Mouse (Mus musculus): ENCODE results near the gene Il1a. TPM values are rescaled to one million over a fixed set of nuclear protein-coding genes. Genes with fewer than 3 reads are reported as not detected.

Gene Il1a
- total RNA-seq, 1 experiment from 2014 or later = 1.9 TPM

GRCm38 (mm10) chr2:129269161-129269643, 40.6 kb downstream of the Il1a start:
- no peak for ATAC-seq (ENCODE audit: extremely low read depth, insufficient number of reproducible peaks, low FRiP score, poor library complexity, severe bottlenecking)

GRCm38 (mm10) chr2:129267738-129268137, 42.0 kb downstream of the Il1a start:
- no peak for ATAC-seq (ENCODE audit: extremely low read depth, insufficient number of reproducible peaks, low FRiP score, poor library complexity, severe bottlenecking)

GRCm38 (mm10) chr2:129265316-129265715, 44.5 kb downstream of the Il1a start:
- ATAC-seq (ENCODE audit: extremely low read depth, insufficient number of reproducible peaks, low FRiP score, poor library complexity, severe bottlenecking) = no peak

DNA sequence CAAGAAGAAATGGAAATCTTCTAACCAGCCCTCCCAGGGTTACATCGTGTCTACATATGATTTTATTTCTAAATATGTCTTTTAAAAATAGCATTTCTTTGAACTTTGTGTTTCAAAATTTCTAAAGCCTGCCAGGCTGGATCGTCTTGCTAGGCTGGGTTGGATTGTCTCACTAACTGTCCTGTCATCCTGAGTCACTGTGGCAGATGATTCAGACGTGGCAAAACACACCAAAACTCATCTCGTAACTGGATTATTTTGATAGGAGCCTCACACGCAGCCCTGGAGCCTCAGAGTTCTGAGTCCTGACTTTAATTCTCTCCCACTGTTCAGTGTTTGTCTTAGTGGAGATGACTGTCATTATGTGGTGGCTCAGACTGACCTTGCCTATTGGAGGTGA, 46.7 kb downstream of the Il1a start:
- ATAC-seq (ENCODE audit: extremely low read depth, insufficient number of reproducible peaks, low FRiP score, poor library complexity, severe bottlenecking) = no peak

DNA sequence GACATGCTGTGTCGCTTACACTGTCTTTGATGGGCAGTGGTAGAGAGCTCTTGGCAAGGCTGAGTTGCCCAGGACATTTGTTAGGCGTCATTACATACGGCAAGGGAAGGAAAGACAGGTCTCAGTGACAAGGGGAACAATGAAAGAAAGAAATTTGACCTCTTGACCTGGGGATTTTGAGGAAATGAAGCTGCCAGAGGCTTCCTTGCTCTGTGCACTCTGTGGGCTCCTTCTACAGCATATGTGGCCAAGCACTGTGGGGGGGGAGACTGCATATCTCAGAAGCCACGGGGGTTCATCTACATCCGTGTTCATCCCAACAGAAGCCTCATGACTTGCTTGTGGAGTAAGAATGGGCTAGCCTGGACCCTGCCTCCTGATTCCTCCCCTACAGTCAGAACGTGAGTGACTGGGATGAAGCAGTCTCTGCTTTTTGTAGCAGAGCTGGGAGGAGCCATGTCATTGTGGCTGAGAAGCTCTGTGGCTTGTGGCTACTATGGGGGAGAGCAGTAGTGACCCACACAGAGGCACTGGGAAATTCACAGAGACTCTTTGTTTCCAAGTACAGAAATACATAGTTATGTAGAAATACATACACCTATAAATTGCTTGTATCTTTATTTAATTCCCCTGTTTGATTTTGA, 48.5 kb downstream of the Il1a start:
- ATAC-seq (ENCODE audit: extremely low read depth, insufficient number of reproducible peaks, low FRiP score, poor library complexity, severe bottlenecking) = no peak

GRCm38 (mm10) chr2:129260646-129261045, 49.1 kb downstream of the Il1a start:
- no peak for ATAC-seq (ENCODE audit: extremely low read depth, insufficient number of reproducible peaks, low FRiP score, poor library complexity, severe bottlenecking)

DNA sequence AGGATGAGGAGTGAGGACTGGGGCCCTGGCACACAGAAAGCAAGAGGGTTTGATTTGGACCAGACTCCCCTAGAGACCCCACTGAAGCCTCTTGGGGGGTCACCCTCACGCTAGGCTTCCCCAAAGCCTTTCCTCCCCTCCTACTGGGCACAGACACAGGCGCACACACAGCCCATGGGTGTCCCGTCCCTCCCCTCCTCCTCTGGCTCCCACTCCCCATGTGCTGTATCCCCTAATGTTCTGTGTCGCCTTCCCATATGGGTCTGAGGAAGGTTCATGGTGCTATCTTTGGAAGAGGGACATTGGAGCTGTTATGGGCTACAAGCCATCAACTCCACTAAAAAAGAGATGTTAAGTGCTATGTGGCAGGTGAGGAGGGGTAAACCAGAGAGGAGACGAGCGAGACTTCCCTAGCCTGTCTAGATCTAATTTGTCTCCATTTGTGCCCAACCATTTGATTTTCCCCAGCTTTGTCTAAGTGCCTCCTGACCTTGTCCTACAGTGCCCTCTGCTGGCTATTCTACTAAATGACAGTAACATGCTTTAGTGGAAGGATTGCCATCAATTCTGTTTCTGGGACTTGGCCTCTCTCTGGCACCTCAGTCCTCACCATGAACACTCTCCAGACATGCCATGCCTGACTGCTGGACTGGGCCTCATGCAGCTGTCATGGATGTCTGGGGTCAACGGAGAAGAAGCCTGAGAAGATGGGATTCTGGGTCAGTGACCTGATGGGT, 51.1 kb downstream of the Il1a start:
- ATAC-seq (ENCODE audit: extremely low read depth, insufficient number of reproducible peaks, low FRiP score, poor library complexity, severe bottlenecking) = peak; percentile 74; the same call in 1 of the 2 replicates

- no peak for ATAC-seq (ENCODE audit: extremely low read depth, insufficient number of reproducible peaks, low FRiP score, poor library complexity, severe bottlenecking)
Measured at GRCm38 (mm10) chr2:129258056-129258455, 51.7 kb downstream of the Il1a start.

DNA sequence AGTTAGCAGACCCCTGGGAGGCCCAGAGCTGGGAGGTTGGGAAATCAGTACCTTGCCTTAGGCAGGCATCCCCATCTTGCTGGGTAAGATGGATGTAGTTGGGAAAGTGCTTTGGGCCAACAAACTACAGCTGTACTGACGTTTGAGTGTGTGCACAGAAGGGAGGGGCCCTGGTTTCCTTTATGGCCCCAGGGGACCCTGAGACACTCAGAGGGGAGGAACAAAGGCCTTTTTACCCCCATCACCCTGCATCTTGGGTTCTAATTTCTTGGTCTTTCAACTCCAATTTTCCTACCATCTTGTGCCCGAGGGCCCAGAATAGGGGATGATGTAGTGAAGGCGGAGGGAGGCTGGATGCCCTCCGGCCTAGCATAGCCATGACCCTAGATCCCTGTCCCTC, 53.8 kb downstream of the Il1a start:
- peak; percentile 54 for ATAC-seq (ENCODE audit: extremely low read depth, insufficient number of reproducible peaks, low FRiP score, poor library complexity, severe bottlenecking)

- no peak for ATAC-seq (ENCODE audit: extremely low read depth, insufficient number of reproducible peaks, low FRiP score, poor library complexity, severe bottlenecking)
Measured at GRCm38 (mm10) chr2:129254076-129254475, 55.7 kb downstream of the Il1a start.

GRCm38 (mm10) chr2:129253631-129253970, 56.2 kb downstream of the Il1a start:
- ATAC-seq (ENCODE audit: extremely low read depth, insufficient number of reproducible peaks, low FRiP score, poor library complexity, severe bottlenecking) = no peak

DNA sequence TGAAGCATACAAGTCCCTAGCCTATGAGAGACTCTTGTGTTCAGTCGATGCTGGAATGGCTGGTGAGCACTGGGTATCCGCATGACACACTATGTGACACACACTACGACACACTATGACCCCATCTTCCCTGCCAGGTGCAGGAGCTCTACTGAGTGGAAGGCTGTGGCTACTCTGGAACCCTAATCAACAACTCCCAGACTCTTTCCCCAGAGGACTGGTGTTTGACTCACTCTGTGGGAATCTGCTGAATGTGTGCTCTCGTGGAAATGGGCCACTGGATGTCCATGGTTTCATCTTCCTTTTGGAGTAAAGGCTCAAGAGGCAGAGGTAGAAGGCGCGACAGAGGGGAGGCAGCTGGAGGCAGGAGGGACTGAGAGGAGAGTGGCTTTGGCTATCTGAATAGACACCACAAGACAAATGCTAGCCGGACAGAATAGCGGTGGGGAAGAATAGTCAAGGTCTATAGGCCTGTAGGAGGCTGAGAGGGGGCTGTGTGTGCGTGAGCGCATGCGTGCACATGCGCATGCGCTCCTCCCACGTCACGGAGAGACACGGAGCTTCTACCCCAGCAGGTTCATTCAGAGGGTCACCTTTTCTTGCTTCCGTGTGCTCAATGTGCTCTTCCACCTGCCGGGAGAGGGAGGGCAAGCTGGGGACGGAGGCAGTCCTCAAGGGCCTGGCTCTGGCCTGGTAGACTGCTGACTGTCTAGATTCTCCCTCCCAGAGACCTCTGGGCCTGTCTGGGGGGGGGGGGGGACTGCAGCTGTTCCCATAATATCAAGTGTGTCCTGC, 56.7 kb downstream of the Il1a start:
- no peak for ATAC-seq (ENCODE audit: extremely low read depth, insufficient number of reproducible peaks, low FRiP score, poor library complexity, severe bottlenecking)

Other genes starting within 250 kb of the Il1a start
- gene Ttl, start 244.0 kb downstream of the Il1a start, total RNA-seq (2017) = 1.4 and 4.2 TPM in 2 replicates
- gene Polr1b, start 209.0 kb downstream of the Il1a start, total RNA-seq (2017) = 14.5 and 17.3 TPM in 2 replicates
- 9.0 and 15.2 TPM in 2 replicates for gene Chchd5, start 180.3 kb downstream of the Il1a start, total RNA-seq (2017)
- gene Slc20a1, start 111.2 kb downstream of the Il1a start, total RNA-seq (2017) = 161 and 196 TPM in 2 replicates
- 0.47 and 0.98 TPM in 2 replicates for gene Ckap2l, start 12.8 kb downstream of the Il1a start, total RNA-seq (2017)
- 7,111 and 7,665 TPM in 2 replicates for gene Il1b, start 61.2 kb upstream of the Il1a start, total RNA-seq (2017)
- 0.35 TPM in 1 of 2 replicates, not detected in the other for gene F830045P16Rik, start 226.6 kb upstream of the Il1a start, total RNA-seq (2017)

Measured in neutrophil, adult 5-6 weeks (primary cell).